Mouse (Mus musculus) ES-CJ7 (cell line): ENCODE measurements at regions not wholly inside any gene's neighbourhood (a gene's known extent, or its start where the extent isn't known, plus 50 kb on each side); places are given as distances from the start of the nearest gene placed in this dataset.
"Not testable (repeated sequence)": the region's sequence is repeated elsewhere in the genome, so short reads cannot be mapped to it uniquely, and the experiment has no call there.

Experiments used
- DNase-seq: peaks from one replicate; pipeline ENCODE4 v3.0.0; 2011; ENCODE audit warnings: low read depth, low spot score

DNA sequence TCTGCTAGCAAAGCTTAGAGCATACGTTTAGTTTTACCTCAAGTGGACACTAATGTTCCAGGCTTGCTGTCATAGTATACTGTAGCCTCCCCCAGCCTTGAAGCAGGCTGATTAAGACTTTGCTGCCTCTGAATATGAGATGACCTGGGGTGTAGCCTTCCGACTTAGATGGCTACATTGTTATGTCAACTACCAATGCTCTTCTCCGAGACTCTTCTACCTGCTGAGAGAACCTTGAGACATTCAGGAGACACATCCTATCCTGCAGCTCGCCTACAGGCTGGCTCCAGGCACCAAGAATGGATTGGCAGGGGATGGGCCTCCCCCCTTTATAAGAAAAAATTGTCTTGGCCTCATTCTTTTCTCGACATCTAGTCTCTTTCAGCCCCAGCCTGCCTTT, 379.0 kb upstream of the Ptger4 start:
- peak; percentile 53 for DNase-seq

DNA sequence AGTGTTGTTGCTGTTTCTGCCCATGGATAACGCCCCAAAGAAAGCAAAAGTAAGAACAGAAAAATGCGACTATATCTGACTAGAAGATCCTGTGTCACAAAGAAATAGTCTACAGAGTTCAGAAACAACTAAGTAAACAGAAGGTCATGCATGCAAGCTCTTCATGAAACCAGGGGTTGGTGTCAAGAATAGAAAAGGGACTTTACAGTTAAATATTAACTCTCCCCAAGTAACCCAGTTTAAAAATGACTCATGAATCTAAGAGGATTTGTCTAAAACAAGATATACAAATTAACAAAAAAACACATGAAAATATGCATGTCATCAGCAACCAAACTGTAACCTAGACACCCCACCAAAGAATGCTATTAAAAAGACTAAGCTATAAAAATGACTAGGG, 381.4 kb upstream of the Ptger4 start:
- no peak for DNase-seq

DNA sequence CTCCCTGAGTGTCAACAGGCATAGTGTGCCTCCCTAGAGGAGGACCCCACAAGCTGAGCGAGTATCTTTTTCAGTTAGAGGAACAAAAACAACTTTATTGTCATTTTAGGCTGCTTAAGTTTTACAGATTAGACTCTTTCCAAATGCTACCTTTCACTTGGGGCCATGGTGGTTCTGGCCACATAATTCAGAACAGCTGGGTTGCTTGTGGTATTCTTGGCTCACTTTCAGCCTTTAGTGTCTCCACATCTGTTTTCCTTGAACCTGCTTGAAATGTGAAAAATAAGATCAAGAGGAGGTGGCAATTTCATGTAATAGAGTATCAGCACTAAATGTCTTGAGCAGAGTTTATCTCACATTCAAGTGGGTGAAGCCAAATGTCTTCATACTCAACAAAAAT, 402.7 kb upstream of the Ptger4 start:
- no peak for DNase-seq

GRCm38 (mm10) chr15:5658796-5659195, 414.8 kb upstream of the Ptger4 start:
- DNase-seq: no peak

DNA sequence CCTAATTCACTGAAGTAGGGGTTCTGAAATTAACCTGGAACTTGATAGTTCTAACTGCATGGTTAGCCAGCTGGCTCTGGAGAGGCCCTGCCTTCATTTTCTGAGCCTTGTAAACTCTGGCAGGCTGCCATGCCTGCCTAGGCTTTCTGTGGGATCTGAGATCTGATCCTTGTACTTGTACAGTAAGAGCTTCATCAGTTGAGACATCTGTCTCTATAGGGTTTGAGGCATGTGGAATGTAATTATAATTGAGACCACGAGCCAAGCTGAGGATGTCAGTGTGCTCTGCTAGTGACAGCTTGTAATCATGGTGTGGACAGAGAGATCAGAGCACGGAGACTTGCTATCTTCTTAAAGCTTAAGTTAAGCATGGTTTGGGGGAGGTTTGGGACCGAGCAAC, 416.8 kb upstream of the Ptger4 start:
- DNase-seq: no peak

GRCm38 (mm10) chr15:5671781-5672180, 427.8 kb upstream of the Ptger4 start:
- no peak for DNase-seq

GRCm38 (mm10) chr15:5676704-5677103, 432.7 kb upstream of the Ptger4 start:
- DNase-seq: no peak

GRCm38 (mm10) chr15:5693810-5694209, 449.8 kb upstream of the Ptger4 start:
- DNase-seq: no peak

DNA sequence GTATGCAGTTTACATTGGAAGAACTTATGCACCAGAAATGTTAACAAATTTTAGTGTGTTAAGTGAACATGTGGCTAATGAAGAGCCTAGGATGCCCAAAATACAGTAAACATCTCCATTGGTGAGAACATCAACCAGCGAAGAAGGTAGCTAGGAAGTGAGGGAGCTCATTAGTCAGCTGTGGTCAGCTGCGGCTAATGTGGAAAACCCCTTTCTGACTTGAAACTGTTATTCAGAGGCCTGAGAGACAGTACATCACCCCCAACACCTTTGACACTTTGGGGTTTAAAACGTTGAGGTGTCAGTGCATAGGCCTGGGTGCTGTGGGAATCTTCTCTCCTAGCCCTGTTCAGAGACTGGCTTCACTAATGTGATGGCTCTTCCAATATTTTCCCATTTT, 451.0 kb upstream of the Ptger4 start:
- DNase-seq: no peak

DNA sequence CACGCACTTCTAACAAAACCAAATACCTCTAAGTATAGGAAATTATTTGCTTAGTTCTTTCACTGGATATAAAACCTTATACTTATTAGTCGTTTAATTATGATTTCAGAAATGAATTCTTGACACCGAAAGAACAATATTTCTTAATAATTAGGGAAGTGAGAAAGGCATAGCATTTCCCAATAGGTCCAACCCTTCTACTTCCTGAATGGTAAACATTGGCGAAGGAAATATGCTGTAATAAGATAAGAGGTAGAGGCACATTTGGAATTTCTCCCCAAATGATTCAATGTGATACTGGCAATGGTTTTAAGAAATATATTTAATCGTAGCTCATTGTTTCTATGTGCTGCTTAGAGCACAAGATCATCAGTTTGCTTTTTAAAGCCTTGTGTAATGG, 464.5 kb upstream of the Ptger4 start:
- DNase-seq: no peak

DNA sequence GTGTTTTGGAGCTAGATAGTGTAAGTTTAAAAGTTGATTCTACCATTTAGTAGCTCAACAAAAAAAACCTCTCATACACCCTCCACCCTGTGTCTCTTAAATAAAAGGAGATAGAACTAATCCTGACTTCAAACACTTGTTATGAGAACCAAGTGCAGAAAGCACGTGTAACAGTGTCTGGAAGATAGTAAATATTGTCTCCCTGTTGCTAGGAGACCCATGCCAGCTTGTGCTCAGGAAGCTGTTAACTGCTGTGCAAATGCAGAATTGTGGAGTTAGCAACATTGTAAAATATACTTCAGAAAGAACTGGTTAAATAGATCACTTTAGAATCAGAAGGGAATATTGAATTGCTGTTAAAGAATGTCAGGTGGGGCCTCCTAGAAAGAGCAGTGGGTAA, 496.7 kb upstream of the Ptger4 start:
- DNase-seq: no peak

- no peak for DNase-seq
Measured at GRCm38 (mm10) chr15:5743893-5744292, 499.9 kb upstream of the Ptger4 start.

DNA sequence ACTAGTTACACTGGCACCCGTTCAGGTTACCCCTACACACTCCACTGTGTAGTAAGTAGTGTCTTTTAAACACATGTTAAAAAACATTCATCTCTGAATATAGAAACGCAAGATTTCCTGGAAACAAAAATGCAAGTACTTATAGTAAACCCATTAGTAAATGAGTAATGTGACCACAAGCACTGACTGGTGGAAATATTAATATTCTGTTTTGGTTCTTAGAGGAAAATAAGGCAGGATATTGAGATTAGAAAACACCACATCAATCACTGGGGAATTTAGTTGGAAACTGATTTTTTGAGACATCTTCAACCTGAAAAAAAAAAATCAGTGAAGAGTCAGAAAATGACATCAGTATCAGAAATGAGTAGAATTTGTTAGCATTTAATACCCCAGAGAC, 514.7 kb upstream of the Ptger4 start:
- DNase-seq: no peak

DNA sequence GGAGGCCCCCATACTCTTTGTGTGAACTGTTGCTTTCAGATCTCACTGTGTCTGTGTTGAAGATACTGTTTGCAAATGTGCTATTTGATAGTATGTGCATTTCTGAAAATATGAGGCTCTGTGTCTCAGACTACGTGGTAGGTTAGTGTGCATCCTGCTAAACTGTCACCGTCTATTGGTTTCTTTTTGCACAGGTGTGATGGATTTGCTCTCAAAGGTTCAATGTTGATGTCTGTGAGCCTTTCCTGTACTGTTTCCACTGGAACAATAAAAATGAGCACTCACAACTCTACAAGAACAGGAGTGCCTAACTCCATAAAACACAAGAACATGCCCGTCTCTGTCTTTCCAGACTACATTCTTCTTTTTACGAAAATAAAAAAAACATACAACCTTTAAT, 518.2 kb upstream of the Ptger4 start:
- no peak for DNase-seq

DNA sequence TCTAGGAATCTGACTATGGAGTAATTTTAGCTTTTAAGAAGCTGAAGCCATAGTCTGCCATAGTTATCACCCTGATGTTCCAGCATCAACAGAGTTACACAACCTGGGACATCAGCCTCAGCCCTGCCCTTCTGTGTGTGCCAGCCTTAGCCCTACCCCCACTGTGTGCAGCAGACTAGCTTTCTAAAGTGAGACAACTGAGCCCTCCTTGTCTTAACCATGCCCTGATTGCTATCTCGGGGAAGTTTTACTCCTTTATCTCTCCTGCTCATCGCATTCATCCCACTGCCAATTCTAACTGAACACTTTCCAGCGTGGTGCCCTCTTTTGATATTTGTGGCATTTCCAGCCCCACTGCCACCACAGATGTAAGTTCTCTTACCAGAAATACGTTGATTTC, 522.5 kb upstream of the Dab2 start:
- DNase-seq: no peak

GRCm38 (mm10) chr15:5799917-5800316, 499.7 kb upstream of the Dab2 start:
- no peak for DNase-seq

DNA sequence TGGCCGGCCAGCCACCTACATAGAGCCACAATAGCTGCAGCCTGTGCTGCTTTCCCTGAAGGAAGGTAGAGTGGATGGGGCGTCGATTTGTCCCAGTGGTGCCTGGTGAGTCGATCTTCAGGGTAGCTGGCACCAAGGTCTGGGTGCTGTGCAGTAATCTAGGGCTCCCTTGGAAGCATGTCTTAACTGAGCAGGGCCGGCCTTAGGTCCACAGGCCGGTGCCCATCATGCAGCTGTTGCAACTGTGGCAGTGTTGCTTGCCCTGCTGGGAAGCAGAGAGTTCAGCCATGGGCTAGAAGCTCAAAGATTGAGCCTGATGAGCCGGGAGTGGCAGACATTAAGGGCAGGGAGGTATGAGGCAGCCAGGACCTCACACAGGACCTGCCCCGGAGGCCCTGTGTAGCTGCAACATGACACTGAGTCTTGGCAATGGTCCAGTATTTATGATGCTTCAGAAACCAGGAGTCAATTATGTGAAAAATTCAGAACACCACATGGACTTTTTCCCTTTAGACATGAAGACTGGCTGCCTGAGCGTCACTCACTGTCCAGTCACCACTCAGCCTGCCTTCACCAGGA, 488.3 kb upstream of the Dab2 start:
- DNase-seq: no peak

DNA sequence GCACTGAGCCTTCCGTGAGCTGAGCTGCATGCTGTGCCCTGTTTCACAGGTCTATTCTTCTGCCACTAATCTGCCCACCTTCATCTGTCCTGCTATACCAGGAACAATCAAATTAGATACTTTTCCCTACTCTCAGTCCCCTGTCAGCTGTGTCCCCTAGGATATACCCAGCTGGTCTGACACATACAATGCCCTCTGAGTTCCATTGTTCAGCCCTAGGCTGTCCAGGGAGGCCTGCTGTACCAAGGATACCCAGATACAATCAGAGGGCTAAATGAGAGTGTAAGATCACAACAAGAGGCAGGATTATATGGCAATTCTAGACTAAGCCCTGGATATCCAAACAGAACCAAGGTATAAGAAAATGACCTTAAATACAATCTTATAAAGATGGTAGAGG, 487.6 kb upstream of the Dab2 start:
- DNase-seq: no peak

DNA sequence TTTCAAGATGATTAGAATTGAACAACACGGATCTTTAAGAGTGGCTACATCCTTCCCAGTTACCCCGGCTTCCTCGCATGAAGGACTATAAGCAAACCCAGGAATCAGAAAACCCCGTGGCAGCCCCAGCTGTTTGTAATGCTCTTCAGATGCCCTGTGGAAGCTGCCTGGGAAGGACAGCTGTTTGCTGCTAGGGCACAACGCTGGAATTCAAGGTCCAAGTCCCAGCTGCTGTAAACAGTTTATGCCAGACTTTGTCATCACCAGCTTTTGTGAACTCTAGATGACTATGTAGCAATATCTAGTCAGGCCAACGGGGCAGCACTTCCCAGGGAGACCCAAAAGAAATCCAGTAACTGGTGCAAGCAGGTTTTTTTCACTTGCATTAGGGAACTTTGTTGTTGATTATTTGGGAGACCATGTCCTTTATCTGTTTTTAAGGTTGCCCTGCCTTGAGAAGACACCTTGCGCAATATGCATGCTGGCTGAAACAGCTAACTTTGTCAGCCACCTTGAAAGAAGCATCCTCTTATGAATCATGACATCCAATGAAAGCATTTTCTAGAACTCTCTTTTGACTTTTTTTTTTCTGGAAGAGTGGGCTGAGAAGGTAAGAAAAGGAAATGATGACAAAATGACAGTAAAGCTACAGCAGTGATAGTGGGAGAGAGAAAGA, 481.5 kb upstream of the Dab2 start:
- DNase-seq: no peak

DNA sequence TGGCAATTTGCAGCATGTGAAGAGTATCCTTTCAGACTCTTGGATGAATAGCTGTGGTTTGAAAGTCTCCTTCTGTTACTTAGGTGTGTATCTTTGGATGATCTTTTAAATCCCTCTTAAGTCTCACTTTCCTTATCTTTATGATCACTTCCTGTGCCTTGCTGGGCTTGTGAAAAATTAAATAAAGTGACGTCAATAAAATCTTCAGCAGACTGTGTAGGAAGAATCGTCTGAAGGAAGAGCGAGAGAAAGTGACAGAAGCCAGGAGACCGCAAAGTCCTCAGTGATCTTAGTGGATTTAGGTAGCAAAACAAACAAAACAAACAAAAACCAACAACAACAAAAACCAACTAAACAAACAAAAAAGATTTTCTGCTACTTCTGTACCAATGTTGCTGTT, 459.6 kb upstream of the Dab2 start:
- no peak for DNase-seq

GRCm38 (mm10) chr15:5841369-5842149, 458.0 kb upstream of the Dab2 start:
- not testable (repeated sequence) for DNase-seq

- no peak for DNase-seq
Measured at GRCm38 (mm10) chr15:5846571-5846970, 453.0 kb upstream of the Dab2 start.
